Mouse (Mus musculus) brain, embryonic 14.5 days (tissue): ENCODE results near the gene Gnpnat1.

ENCODE experiments used
- CTCF ChIP-seq: fragments of 200-500 bp; IDR thresholded peaks from 2 replicates; pipeline ENCODE4 v1.5.1; 2012; ENCODE audit warnings: inconsistent platforms, mild to moderate bottlenecking, moderate library complexity, borderline replicate concordance; ENCODE audit not compliant: insufficient read depth, insufficient read length; ENCODE audit errors: extremely low read depth
- POLR2A ChIP-seq: fragments of 200-500 bp; IDR thresholded peaks from 2 replicates; pipeline ENCODE4 v1.6.1; 2012; ENCODE audit warnings: mild to moderate bottlenecking, inconsistent platforms, borderline replicate concordance; ENCODE audit not compliant: poor library complexity, insufficient read depth, insufficient read length, severe bottlenecking; ENCODE audit errors: extremely low read depth

GRCm38 (mm10) chr14:45442781-45443560 is 38.3 kb upstream of the Gnpnat1 start:
- TF ChIP-seq POLR2A (no peak), CTCF (no peak)
